Mouse (Mus musculus) heart, embryonic 10.5 days (tissue): Measurements from ENCODE around the gene Col1a2. TPM values are rescaled to one million over a fixed set of nuclear protein-coding genes. Genes with fewer than 3 reads are reported as not detected.

Experiments used
- DNase-seq: peaks from one replicate; pipeline ENCODE4 v3.0.0-alpha.2; 2017; ENCODE audit warnings: low spot score
- H3K27ac ChIP-seq: fragments of 300-500 bp; sonication (generic); 2 replicates; pipeline ENCODE4 v1.5.1; 2016; ENCODE audit warnings: mild to moderate bottlenecking
- H3K27me3 ChIP-seq: fragments of 300-500 bp; sonication (generic); 2 replicates; pipeline ENCODE4 v1.6.1; 2016; ENCODE audit warnings: mild to moderate bottlenecking; ENCODE audit not compliant: poor library complexity, insufficient read depth, severe bottlenecking
- H3K36me3 ChIP-seq: fragments of 300-500 bp; sonication (generic); 2 replicates; pipeline ENCODE4 v1.6.1; 2016; ENCODE audit warnings: mild to moderate bottlenecking, moderate library complexity
- H3K4me1 ChIP-seq: fragments of 300-500 bp; sonication (generic); 2 replicates; pipeline ENCODE4 v1.6.1; 2016; ENCODE audit warnings: mild to moderate bottlenecking
- H3K4me3 ChIP-seq: fragments of 300-500 bp; sonication (generic); 2 replicates; pipeline ENCODE4 v1.5.1; 2016; ENCODE audit warnings: mild to moderate bottlenecking, moderate library complexity
- H3K9me3 ChIP-seq: fragments of 300-500 bp; sonication (generic); 2 replicates; pipeline ENCODE4 v1.6.1; 2016; ENCODE audit warnings: mild to moderate bottlenecking, moderate library complexity
- WGBS: fragments of 180-500 bp; shearing (Covaris S2); methylation state at CpG from one replicate; pipeline ENCODE4 v1.1.7; 2016; 5-methylcytosine and 5-hydroxymethylcytosine counted together
- polyA plus RNA-seq: library from polyadenylated mRNA; unstranded; fragments of >200 nt; fragmentation: Nextera tagmentation; extraction: Ambion mirVana; gene quantifications from 2 replicates; pipeline ENCODE4 v1.2.1, GENCODE M21; 2016

Col1a2 gene
- 88.7 and 175 TPM in 2 replicates for polyA plus RNA-seq

DNA sequence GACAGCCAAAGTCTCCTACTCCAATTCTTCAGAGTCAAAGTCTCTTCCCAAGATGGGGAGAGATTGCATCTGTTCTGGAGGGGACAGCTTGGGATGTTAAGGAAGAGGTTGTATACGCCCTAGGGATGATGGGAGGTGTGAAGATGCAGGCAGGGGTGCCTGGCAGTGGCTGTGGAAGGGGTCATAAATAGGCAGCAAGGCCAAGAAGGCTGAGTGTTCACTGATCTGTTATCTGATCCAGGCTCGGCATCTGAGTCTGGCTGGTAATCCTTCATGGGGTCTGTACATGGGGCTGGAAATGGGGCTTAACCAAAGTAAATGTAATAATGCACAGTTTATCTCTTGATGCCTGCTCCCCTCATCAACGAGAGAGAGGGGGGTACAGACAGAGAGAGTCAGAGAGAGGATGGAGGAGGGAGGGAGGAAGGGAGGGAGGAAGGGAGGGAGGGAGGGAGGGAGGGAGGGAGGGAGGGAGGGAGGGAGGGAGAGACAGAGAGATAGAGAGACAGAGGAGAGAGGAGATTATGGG, at the start of gene Col1a2:
Gene Col1a2 (plus strand): TSS at position 212 of the 529 bp plus-strand sequence.
- Histone ChIP-seq H3K27ac (peak within 1 kb of the TSS; percentile 80), H3K36me3 (no peaks in the 10 kb centered on the region), H3K4me1 (peaks cover 24% of the 10 kb centered on the region), H3K9me3 (no peaks in the 10 kb centered on the region), H3K27me3 (no peaks in the 10 kb centered on the region), H3K4me3 (peak within 1 kb of the TSS; percentile 68)
- WGBS, result 11% methylated on average over 3 of the region's 3 CpGs
- no peak for DNase-seq

DNA sequence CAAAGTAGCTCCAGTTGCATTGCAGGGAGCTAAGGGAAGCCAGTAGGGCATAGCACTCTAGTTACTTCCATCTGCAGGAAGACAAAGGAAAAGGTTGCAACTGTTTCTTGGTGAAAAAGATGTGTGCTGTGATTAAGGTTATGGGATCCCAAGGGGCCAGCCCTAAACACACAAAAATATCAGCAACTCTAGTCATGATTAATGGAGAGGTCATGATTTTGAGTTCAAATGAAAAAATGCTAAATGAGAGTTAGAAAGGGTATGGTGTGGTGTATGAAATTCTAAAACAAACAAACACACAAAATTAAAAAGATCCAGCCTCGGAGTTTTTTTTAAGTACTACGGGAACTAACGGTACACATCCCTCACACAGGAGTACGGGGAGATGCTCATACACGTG, 49.1 kb upstream of the Col1a2 start:
- Histone ChIP-seq H3K4me3 (no peak overlapping the region), H3K27ac (peak overlapping the region; percentile 67; the same call in 1 of the 2 replicates), H3K9me3 (no peaks in the 10 kb centered on the region), H3K36me3 (no peaks in the 10 kb centered on the region), H3K4me1 (peaks cover 14% of the 10 kb centered on the region), H3K27me3 (no peaks in the 10 kb centered on the region)
- no peak for DNase-seq
- WGBS, result 54% methylated on average over 5 of the region's 5 CpGs

DNA sequence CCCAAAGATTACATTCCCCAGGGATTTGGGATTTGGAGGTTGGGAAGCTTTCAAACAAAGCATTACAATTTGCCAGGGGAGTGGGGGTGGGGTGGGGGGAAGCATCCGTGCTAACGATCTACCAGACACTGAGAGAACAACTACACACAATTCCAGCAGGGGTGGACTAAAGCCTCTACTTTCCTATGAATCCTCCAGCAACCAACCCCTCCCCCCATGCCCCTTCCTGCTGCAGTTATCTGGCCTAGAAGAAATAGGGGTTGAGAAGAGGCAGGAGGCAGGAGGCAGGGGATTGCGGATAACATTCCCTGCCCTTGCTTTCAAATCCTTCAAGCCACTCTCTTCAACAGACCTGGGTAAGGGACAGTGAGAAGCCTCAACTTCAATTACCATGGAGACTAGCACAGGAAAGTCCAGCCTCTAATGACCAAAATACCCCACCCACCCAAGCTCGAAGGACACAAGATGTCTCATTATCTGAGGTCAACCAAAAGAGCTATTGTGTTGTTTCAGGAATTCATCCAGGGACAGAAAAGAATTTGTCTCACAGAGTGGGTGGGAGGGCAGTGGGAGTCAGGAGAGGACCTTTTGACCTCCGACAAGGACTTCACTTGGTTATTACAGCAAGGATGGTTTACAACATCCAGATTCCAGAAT, 48.5 kb upstream of the Col1a2 start:
- no peaks in the 10 kb centered on the region for H3K27me3 ChIP-seq

DNA sequence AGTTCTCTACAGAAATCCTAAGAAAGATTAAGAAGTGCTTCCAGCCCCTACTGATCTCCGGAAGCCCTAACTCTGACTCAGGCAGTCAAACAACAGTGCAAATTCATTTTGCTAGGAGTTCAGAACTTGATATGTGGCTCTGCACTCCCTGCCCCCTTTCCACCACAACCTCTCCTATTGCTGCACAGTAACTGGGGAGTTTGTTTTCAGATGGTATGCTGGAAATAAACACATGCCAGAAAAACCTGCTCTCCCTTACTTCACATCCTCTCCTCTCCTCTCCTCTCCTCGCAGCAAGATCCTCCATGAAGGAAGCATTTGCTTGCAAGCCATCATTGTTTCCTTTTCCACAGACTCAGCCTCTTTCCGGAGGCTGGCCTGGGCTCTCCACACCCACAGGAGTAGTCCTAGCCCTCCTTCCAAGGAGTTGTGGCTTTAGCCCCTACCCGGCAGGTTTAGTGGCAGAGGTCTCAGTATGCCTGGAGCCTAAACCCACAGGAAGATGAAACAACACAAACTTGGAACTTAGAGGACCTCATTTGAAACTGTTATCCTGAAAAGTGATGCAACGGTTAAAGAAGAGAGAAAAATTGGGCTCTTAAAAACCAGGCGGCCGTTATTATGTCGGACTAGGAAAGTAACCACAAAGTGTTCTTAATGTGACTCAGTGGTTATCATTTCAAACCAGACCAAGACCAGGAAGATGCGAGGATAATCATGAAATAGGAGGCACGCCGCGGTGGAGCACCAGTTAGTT, 47.7 kb upstream of the Col1a2 start:
- no peak overlapping the region for H3K4me3 ChIP-seq
- H3K36me3 ChIP-seq, result no peaks in the 10 kb centered on the region
- H3K27ac ChIP-seq, result peak overlapping the region; percentile 67
- H3K4me1 ChIP-seq, result peaks cover 14% of the 10 kb centered on the region
- no peaks in the 10 kb centered on the region for H3K9me3 ChIP-seq
- WGBS, result 51% methylated on average over 12 of the region's 12 CpGs
- H3K27me3 ChIP-seq, result no peaks in the 10 kb centered on the region
- DNase-seq, result no peak

More for the DNA sequence above, 48.5 kb upstream of the Col1a2 start:
- peak overlapping the region; percentile 67 for H3K27ac ChIP-seq
- WGBS, result 11% methylated on average over 5 of the region's 5 CpGs
- no peak for DNase-seq
- H3K4me3 ChIP-seq, result no peak overlapping the region
- H3K9me3 ChIP-seq, result no peaks in the 10 kb centered on the region
- no peaks in the 10 kb centered on the region for H3K36me3 ChIP-seq
- H3K4me1 ChIP-seq, result peaks cover 14% of the 10 kb centered on the region

DNA sequence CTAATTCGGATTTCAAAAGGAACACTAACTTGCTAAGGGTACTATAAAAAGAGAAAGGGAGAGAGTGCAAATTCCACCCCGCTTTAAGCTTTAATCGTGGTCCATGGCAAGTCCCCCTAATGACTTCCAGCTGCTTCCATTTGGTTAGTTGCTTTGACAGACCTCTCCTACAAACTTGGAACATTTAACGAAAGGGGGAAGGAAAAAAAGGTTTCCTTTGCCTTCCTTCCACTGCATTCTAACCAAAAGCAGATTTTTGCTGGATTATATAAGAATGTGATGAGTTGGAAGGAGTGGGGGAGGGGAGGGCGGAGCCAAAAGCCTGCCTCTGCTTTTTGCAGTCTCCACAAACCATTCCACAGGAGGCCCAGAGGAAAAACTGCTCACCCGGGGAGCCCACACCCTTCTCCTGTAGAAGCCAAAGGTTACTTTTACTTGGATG, 47.0 kb upstream of the Col1a2 start:
- Histone ChIP-seq H3K27me3 (no peaks in the 10 kb centered on the region), H3K4me3 (no peak overlapping the region), H3K36me3 (no peaks in the 10 kb centered on the region), H3K27ac (peak overlapping the region; percentile 67), H3K4me1 (peaks cover 14% of the 10 kb centered on the region), H3K9me3 (no peaks in the 10 kb centered on the region)
- WGBS, result 21% methylated on average over 6 of the region's 6 CpGs
- no peak for DNase-seq

DNA sequence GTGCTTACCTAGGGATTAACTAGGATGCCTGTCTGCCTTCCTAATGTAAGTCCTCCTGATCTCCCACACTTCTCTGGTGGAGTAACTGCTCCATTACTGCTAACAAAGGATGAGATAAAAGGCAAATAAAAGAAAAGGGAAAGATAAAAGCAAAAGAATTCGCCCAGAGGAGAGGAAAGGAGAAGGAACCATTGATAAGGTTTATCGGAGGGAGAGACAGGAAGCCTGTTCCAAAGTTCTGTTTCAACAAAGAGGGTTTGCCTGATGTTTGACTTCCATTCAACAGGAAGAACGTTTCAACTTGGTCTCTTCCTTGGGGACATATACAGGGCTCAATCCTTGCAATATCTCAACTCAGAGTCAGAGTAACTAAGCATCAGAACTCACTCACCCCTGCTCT, 39.3 kb upstream of the Col1a2 start:
- H3K27ac ChIP-seq, result peak overlapping the region; percentile 59; the same call in 1 of the 2 replicates
- WGBS, result 26% methylated on average over 3 of the region's 3 CpGs

DNA sequence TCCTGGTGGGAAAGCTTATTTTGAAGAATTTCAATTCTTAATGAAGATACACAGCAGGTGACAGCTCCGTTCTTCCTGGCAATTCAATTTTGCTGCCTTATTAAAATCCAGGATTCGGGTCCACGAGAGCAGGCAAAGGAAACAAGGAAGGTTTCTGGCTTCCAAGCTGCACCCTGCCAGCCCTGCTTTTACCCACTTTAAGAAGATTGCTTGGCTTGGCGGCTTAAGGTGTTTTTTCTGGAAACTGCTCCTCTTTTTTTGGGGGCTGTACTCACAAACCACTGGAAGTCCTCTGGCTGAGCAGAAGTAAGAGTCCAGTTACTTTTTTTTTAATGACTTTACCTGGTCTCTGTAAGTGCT, 21.1 kb upstream of the Col1a2 start:
- DNase-seq, result no peak
- Histone ChIP-seq H3K27ac (no peak overlapping the region), H3K27me3 (no peaks in the 10 kb centered on the region), H3K36me3 (no peaks in the 10 kb centered on the region), H3K4me1 (peaks cover 16% of the 10 kb centered on the region; the same call in 1 of the 2 replicates), H3K9me3 (no peaks in the 10 kb centered on the region), H3K4me3 (no peak overlapping the region)
- whole genome bisulfite sequencing, result 73% methylated on average over 4 of the region's 4 CpGs

More for the DNA sequence above, 39.3 kb upstream of the Col1a2 start:
- Histone ChIP-seq H3K36me3 (no peaks in the 10 kb centered on the region), H3K4me1 (peaks cover 9% of the 10 kb centered on the region; the same call in 1 of the 2 replicates), H3K9me3 (no peaks in the 10 kb centered on the region), H3K27me3 (no peaks in the 10 kb centered on the region), H3K4me3 (no peak overlapping the region)
- DNase-seq, result no peak

DNA sequence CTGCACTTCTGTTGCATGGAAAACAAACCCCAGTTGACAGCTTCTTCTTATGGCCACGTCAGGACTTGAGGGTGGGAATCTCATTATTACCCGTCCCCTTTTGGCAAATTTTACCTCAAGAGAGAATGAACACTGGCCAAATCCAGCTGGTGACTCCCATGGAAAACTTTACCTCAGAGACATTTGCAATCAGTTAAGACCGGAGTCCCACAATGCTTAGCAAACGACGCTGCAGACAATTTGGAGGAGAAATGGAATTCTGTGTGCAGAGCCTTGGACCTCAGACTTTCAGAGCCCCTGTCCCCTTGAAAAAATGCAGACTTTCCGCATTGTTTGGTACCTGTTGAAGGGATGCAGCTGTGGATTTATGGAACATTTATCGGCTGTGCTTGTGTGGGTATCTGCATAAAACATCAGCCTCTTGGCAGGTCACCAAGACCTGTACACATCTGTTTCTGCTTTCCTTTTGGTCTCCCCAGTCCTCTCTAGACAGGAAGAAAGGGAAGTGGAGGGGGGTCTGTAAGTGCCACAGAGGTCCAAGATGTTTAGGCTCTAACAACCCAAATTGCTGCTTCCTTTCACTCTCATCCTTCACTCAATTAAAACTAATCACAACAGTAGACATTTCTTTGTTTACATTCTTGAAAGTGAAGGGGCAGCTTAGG, 20.5 kb upstream of the Col1a2 start:
- WGBS, result 48% methylated on average over 7 of the region's 7 CpGs
- DNase-seq, result no peak

DNA sequence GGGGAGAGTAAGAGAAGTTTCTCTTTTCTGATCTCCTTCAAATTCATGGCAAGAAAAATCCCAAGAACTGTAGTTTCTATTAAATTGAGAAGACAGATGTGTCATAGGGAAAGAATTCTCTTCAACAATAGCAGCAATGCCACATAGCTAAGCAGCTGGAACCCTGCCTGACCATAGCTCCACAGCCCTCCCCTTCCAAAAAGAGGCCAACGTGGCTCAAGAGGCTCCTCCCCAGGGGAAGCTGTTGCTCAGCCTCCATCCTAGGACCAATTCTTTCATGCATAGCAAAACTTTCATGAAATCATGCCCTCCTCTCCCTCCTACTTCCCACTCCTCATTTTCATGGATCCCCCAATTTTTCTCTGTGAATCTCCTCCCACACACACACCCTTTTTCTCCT, 16.3 kb upstream of the Col1a2 start:
- H3K27me3 ChIP-seq, result no peaks in the 10 kb centered on the region
- DNase-seq, result no peak
- H3K36me3 ChIP-seq, result no peaks in the 10 kb centered on the region
- peak overlapping the region; percentile 84 for H3K27ac ChIP-seq
- no peak overlapping the region for H3K4me3 ChIP-seq
- H3K4me1 ChIP-seq, result peaks cover 38% of the 10 kb centered on the region
- WGBS, result 10% methylated on average over 1 of the region's 1 CpGs
- H3K9me3 ChIP-seq, result no peaks in the 10 kb centered on the region

More for the DNA sequence above, 20.5 kb upstream of the Col1a2 start:
- no peaks in the 10 kb centered on the region for H3K9me3 ChIP-seq
- H3K4me1 ChIP-seq, result peaks cover 21% of the 10 kb centered on the region
- no peak overlapping the region for H3K4me3 ChIP-seq
- peak overlapping the region; percentile 42; the same call in 1 of the 2 replicates for H3K27ac ChIP-seq
- no peaks in the 10 kb centered on the region for H3K27me3 ChIP-seq
- no peaks in the 10 kb centered on the region for H3K36me3 ChIP-seq

DNA sequence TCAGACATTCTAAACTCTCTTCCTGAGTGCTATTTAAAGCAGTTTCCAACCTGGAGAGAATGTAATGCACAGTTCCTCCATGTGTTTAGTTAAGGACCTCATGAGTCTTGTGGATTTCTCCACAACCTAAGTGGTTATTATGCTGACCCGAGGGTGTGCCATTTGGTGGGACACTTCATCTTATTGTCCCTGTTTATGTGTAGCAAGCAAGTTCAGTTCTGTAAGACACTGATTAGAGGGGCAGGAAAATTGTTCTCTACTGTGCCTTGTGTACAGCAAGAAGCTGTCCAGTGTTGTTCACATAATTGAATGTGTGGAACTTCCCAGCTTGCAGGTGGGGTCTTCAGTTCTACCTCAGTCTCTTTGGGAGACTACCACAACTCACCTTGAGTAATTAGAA, 15.6 kb upstream of the Col1a2 start:
- peak overlapping the region; percentile 84 for H3K27ac ChIP-seq
- H3K36me3 ChIP-seq, result no peaks in the 10 kb centered on the region
- peaks cover 32% of the 10 kb centered on the region for H3K4me1 ChIP-seq
- no peaks in the 10 kb centered on the region for H3K27me3 ChIP-seq
- DNase-seq, result no peak
- H3K4me3 ChIP-seq, result no peak overlapping the region
- 49% methylated on average over 1 of the region's 1 CpGs for WGBS
- no peaks in the 10 kb centered on the region for H3K9me3 ChIP-seq

DNA sequence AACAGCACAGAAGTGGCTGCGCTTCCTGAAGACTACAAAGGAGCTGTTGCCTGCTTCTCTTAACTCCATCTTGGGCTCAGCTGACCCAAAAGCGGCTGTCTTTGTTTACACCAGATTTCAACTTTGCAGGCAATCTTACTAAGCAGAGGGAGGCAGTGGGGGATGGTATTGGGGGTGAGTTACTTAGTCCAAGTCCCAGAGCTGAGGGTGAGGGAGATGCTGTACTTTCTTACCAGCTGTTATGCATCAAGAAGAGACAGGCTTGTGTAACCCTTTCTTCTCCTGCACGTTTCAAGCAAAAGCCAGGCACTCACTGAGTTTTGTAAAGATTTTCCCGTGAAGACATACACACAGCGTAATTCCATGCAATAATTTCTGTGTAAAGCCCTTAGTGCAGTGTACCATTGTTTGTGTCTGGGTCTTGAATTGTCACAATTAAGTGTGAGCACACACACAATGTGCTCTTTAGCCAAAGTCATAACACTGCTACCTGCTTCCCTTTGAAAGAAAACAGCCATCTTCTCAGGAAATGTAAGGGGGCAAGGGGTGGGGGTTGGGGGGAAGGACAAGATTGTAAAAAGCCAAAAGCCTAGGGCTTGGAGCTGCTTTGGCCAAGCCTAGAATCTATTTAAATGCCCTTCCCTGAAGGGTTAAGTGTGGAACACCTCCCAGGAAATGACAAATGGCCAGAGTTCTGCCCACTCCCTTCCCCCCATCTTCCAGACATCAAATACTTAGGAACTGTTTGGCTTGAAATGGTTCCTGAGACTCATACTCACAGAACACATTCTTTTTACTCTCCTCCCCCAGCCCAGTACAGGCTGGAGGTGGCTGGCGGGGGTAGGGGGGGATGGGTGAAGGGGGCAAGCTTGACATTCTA, 15.0 kb upstream of the Col1a2 start:
- 21% methylated on average over 6 of the region's 6 CpGs for WGBS
- Histone ChIP-seq H3K27ac (peak overlapping the region; percentile 84), H3K27me3 (no peaks in the 10 kb centered on the region), H3K36me3 (no peaks in the 10 kb centered on the region), H3K9me3 (no peaks in the 10 kb centered on the region), H3K4me1 (peaks cover 26% of the 10 kb centered on the region), H3K4me3 (peak overlapping the region; percentile 39)
- peak; percentile 79 for DNase-seq

DNA sequence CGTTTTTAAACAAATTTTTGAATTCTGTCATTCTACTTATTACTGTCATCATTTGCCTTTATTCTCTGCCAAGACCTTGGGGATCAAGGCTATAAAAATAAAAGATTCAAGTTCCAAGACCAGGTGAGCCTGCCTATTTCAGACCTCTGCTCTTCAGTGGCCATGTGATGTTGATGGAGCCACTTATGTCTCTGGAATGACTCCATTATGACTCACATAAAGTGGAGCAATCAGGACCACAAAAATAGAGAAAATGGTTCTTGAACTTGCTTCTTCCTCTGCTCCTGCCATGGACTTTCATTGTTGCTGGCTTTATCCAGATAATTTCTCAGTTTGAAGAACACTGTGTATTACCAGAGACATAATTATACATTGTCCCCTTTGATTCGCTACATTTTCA, 10.9 kb upstream of the Col1a2 start:
- no peak for DNase-seq

More for the DNA sequence above, 10.9 kb upstream of the Col1a2 start:
- WGBS, result 61% methylated on average over 2 of the region's 2 CpGs
- H3K4me1 ChIP-seq, result peaks cover 26% of the 10 kb centered on the region
- H3K27ac ChIP-seq, result no peak overlapping the region
- no peaks in the 10 kb centered on the region for H3K27me3 ChIP-seq
- H3K36me3 ChIP-seq, result no peaks in the 10 kb centered on the region
- H3K4me3 ChIP-seq, result no peak overlapping the region
- no peaks in the 10 kb centered on the region for H3K9me3 ChIP-seq
